Mouse (Mus musculus): ENCODE results near the gene Hoxb1.

Gene Hoxb1

DNA sequence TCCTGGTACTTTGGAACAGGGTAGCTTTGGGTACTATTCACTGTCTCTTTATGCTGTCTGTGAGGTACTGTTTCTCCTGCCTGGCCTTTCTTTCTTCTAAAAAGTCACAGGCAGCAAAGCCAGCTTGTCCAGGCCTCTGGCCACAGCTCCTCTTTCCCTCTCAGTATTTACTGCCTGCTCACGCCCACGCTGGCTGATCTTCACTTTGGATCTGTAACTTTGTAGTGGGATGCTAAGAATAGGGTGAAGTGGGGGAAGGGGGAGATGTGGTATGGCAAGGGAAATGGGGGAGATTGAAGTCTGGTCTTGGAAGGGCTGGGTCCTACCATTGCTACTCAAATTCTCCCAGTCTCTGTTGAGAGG is 31.6 kb upstream of the Hoxb1 start:
- DNase-seq (ENCODE audit: low spot score in 2 of 2): no peak

DNA sequence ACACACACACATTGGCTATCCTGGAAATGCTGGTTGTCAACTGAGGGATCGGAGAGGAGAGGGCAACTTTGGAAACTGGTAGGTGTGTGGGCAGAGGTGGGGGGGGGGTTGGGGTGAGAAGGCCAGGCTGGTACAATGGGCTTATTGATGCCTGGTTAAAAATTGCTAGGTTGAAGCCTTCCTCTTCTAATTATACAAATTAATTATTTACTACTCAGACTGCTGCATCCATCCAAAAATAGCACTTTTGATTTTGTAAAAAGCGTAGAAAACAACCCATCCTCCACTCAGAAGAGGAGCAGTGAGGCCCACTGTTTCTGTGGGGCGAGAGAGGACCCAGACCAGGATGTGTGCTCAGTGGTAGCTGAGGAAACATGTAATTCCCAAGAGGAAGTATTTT is 30.6 kb upstream of the Hoxb1 start:
- DNase-seq (ENCODE audit: low spot score in 2 of 2): no peak

DNA sequence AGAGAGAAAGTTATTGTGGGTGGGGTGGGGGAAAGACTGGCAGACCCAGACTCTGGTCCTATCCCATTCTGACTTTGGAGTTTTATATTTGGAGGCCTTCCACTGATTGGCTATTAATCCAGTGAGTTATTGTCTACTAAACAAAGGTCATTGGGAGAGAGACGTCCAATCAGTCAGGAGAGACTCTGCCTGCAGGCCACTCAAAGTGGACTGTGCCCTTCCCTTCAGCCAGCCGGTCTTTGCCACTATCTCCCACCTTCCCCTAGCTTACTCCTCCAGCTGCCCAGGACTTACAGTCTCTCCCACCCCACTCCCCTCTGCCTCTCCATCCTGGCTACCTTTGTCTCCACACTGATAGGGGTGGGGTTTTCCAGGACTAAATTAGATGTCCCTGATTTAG is 29.0 kb upstream of the Hoxb1 start:
- DNase-seq (ENCODE audit: low spot score in 2 of 2): no peak

GRCm38 (mm10) chr11:96337026-96337425 is 28.5 kb upstream of the Hoxb1 start:
- DNase-seq (ENCODE audit: low spot score in 2 of 2): no peak

- DNase-seq (ENCODE audit: low spot score in 2 of 2): no peak
Observed at GRCm38 (mm10) chr11:96338957-96339855, 26.3 kb upstream of the Hoxb1 start.

DNA sequence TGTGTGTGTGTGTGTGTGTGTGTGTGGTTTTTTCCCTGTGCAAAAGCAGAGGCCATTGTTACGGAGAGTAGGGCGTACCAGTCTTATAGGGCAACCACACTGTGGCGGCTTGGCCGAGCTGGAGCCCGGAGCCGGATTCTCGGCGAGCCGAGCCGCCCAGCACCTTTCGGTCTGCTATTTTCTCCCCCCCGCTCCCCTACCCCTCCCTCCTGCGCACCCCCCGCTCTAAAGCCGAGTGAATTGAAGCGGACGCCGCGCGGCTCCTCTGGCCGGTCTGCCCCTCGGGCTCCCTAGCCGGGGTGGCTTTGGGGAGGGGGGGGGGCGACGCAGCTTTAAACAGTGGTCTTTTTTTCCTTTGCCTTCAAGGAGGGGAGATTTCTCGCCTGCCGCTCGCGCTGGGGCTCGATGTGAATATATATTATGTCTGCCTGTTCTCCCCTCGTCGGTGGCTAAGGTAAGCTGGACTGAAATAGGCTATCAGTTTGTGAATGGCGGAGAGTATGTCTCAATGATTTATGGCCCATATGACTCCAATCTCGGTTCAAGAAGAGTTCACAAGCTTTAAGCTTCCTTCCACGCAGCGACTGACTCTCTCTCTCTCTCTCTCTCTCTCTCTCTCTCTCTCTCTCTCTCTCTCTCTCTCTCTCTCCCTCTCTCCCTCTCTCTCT is 24.7 kb upstream of the Hoxb1 start:
- no peak for DNase-seq (ENCODE audit: low spot score in 2 of 2)

DNA sequence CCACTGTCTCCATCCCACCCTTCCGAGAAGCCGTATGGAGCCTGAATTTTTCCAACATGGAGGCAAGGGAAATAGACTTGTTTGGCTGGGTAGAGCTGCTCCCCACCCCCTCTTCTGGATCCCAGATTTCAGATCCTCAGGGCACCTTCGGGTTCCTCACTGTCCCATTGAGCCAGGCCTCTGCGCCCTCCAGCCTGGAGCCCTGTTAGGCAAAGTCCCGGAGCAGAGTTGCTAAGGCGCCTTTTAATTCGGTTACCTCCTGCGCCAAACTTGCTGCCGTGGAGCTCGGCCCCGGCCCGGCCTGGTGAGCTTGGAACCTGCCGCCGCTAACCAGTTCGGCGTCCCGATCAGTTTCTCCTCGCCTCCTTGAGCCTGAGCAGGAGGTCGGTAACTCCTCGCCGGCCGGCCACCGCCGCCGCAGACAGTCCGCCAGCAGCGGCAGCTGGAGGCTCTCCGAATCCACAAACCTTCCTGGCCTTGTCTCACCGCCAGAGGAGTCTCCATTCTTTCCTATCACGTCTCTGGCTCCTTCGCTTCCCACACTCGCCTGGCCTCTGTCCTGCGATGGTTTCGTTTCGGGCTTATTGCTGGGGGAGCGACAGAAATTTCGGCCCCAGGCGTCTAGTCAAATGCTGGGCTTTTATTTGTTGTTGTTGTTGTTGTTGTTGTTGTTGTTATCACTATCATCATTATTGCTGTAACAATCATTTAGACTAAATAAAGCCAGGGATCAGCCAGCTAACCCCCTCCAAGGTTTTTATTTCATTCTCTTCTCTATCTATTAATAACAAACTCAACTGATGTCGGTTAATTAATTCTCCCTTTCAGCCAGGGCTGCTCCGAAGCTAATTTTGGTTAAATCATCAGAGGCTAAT is 23.6 kb upstream of the Hoxb1 start:
- no peak for DNase-seq (ENCODE audit: low spot score in 2 of 2)

GRCm38 (mm10) chr11:96342576-96342930 is 23.0 kb upstream of the Hoxb1 start:
- DNase-seq (ENCODE audit: low spot score in 2 of 2): no peak

DNA sequence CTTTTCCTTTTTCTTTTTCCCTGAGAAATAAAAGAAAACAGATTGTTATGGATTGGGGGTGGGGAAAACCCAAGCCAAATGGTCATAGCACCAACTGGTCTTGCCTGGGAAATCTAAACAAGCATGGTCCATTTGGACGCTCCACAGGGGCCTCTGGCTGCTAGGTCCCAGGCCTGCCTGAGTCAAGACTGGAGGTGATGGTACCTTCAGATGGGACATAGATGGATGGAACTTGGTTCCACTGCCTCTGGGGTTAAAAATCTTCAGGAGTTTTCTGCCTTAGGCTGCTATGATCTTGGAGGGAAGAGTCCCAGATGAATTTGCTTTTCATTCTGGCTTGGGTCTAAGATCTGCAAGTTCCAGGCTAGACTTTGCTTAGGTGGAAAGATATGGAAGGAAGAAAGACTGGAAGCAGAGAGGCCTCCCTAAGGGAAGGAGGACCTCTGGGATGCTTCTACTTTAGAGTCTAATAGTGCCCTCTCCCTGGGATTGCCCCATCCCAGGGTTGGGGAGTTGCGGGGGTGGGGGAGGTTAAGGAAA is 22.3 kb upstream of the Hoxb1 start:
- DNase-seq (ENCODE audit: low spot score in 2 of 2): no peak

DNA sequence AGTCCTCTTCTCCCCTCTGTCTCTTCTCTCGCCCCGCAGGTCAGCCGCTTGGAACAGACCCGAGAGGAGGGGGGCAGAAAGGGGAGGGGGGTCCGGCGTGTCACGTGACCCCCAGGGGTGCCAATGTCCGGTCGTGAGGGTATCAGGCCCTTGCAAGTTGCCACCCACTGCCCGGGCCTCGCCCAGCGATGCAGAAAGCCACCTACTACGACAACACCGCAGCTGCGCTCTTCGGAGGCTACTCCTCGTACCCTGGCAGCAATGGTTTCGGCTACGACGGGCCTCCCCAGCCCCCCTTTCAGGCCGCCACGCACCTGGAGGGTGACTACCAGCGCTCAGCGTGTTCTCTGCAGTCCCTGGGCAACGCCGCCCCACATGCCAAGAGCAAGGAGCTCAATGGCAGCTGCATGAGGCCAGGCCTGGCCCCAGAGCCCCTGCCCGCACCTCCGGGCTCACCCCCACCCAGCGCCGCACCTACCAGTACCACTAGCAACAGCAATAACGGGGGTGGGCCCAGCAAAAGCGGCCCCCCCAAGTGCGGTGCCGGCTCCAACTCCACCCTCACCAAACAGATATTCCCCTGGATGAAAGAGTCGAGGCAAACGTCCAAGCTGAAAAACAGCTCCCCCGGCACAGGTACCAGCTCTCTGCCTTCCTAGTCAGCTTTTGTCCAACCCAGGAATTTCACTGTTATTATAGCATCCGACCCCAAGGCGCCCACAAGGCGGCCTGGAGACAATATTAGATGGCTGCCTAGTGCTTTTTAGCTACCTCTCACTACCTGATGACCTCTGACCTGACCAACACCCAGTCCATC is 21.3 kb upstream of the Hoxb1 start:
- no peak for DNase-seq (ENCODE audit: low spot score in 2 of 2)

DNA sequence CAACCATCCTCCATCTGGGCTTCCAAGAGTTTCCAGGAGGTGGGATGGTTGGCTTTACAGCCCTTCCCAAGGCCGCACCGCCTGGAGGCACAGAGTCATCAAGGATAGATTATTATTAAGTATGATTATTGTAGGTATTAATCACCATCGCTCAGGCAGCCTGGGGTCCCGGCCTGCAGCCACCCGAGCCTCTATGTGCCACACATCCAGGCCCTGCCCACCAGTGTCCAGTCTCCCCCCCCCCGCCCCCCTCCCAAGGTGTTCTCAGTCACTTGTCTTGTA is 20.7 kb upstream of the Hoxb1 start:
- no peak for DNase-seq (ENCODE audit: low spot score in 2 of 2)

DNA sequence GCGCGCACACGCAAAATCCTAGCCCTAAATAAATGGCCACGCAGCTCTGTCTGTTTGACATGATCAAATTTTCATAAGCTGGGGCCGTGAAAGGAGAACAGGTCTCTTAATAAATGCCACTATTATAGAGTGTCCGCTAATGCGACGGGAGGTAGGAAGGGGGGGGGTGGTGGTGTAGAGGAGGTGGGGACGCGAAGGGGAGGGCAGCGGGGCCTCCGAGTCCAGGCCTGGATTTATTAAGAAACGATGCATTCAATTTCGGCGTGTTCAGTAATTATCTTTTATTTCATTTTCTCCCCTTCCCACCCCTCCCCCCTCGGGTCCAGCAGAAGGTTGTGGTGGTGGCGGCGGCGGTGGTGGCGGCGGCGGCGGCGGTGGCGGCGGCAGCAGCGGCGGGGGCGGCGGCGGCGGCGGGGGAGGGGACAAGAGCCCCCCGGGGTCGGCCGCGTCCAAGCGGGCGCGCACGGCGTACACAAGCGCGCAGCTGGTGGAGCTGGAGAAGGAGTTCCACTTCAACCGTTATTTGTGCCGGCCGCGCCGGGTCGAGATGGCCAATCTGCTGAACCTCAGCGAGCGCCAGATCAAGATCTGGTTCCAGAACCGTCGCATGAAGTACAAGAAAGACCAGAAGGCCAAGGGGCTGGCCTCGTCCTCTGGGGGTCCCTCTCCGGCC is 20.2 kb upstream of the Hoxb1 start:
- no peak for DNase-seq (ENCODE audit: low spot score in 2 of 2)

DNA sequence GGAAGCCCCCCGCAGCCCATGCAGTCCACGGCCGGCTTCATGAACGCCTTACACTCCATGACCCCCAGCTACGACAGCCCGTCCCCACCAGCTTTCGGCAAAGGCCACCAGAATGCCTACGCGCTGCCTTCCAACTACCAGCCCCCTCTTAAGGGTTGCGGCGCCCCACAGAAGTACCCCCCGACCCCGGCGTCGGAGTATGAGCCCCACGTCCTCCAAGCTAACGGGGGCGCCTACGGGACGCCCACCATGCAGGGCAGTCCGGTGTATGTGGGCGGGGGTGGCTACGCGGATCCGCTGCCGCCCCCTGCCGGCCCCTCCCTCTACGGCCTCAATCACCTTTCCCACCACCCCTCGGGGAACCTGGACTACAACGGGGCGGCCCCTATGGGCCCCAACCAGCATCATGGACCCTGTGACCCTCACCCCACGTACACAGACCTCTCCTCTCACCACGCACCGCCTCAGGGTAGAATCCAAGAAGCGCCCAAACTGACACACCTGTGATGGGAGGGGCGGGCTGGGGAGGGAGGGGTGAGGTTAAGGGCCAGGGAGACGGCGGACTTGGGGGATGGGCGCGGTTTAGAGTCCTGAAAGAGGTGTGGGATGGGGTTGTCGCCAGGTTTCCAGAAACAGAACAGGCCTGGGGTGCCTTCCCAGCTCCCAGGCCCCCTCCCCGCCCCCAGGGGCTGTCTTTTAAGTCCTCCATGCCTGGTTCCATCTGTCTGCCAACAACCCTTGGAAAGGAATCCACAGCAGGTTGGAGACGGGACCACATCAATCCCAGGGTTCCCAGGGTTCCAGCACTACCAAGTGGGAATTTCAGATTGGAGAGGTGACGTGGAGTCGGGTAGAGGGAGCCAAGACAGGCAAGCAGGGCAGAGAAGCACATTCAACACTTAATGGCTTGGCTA is 19.4 kb upstream of the Hoxb1 start:
- DNase-seq (ENCODE audit: low spot score in 2 of 2): no peak

GRCm38 (mm10) chr11:96346916-96347520 is 18.5 kb upstream of the Hoxb1 start:
- no peak for DNase-seq (ENCODE audit: low spot score in 2 of 2)

DNA sequence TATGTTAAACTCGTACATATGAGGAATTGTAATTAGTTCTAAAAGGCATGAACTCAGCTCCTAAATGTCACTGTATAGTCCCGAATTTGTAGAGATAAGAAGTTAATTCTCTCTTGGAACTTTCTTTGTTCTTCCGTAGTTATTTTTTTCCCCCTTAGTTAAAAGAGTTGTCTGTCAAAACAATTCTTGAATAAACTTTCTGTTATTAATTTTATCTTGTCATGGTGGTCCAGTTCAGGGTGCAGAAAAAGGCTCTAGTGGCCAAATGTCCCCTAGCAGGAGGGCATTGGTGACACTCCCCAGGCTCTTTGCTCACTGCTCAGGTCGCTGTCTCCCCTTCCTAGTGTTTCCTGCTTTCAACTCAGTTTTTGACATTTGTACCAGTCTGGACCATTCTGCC is 17.8 kb upstream of the Hoxb1 start:
- DNase-seq (ENCODE audit: low spot score in 2 of 2): no peak

- DNase-seq (ENCODE audit: low spot score in 2 of 2): no peak
Observed at GRCm38 (mm10) chr11:96348141-96348928, 17.2 kb upstream of the Hoxb1 start.

DNA sequence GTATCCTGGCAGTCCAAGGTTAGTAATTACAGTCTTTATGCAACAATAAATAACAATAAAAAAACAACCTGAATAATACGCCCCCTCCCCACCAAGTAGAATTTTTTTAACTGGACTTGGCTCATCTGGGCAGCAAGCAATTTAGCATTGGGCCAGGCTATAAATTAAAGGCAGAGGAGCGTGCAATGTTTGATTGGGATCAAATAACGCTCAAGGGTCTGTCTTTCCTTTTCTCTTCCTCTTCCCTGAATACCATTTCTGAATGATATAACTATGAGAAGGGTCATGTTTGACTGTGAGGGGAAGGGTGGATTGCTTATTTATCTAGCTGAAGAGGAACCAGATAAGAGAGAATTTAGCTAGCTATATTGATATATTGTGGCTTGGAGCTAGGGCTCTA is 16.6 kb upstream of the Hoxb1 start:
- no peak for DNase-seq (ENCODE audit: low spot score in 2 of 2)

GRCm38 (mm10) chr11:96349491-96350340 is 15.8 kb upstream of the Hoxb1 start:
- DNase-seq (ENCODE audit: low spot score in 2 of 2): peak in 1 of 2 experiments; percentile 22
